Mouse (Mus musculus): ENCODE results near the gene Lpgat1.

The Lpgat1 gene

GRCm38 (mm10) chr1:191736425-191736824 is 18.8 kb downstream of the Lpgat1 start:
- DNase-seq = no peak

GRCm38 (mm10) chr1:191737871-191738270 is 20.2 kb downstream of the Lpgat1 start:
- DNase-seq = no peak

DNA sequence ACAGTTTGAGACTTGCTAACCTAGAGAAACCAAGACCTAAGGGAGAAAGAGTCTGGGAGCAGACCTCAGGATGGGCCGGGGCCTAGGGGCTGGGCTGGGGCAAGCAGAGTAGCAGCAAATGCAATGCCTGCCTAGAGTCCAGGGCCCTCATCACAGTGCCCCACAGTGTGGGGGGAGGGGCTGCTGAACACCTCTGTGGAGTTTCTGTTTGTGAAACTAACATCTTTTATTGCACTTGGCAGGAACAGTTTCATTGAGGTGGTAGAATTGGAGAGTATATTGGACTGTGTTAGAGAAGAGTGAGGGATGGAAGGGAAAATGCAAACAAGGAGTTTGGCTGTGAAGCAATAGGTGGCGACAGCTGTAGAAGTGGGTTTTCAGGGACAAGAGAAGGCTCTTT is 21.1 kb downstream of the Lpgat1 start:
- DNase-seq = no peak

- no peak for DNase-seq
Observed at GRCm38 (mm10) chr1:191740587-191741361, 23.1 kb downstream of the Lpgat1 start.

GRCm38 (mm10) chr1:191741635-191742034 is 24.0 kb downstream of the Lpgat1 start:
- DNase-seq = no peak

- no peak for DNase-seq
Observed at GRCm38 (mm10) chr1:191748431-191748830, 30.8 kb downstream of the Lpgat1 start.

GRCm38 (mm10) chr1:191756520-191757199 is 39.0 kb downstream of the Lpgat1 start:
- no peak for DNase-seq

DNA sequence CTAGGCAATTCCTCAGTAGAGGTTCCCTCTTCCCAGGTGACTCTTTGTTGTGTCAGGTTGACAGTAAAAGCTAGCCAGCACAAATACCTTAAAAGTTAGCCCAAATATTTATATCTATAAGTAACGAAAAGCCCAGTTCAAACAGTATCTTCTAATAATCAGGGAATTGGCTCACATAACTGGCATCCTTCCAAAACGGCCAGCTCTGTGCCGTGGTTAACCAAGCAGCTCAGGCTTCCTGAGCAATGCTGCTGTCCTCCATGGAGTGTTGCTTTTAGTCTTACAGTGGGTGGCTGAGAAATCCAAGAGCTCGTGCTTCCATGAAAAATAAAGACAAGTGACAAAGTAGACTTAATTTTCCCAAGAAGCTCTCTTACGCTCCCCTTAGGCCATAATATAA is 56.5 kb downstream of the Lpgat1 start:
- peak; percentile 68 to 69 for DNase-seq

DNA sequence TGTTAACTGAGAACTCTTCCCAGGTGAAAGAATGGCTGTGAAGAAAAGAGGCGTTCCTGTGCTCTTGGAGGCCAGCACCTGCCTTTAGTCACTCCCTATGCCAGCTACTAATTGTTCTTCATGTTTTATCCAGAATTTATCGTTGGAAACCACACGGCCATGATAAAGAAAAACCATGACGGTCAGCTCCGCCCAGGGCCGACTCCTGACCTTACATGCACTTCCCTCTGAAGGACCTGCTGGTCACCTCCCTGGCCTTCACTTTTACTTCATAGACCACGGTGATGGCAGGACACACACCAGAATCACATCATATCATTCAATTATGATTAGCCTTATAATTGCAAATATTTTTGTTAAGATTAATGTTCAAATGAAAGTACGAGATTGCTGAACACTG is 57.5 kb downstream of the Lpgat1 start:
- DNase-seq = no peak

DNA sequence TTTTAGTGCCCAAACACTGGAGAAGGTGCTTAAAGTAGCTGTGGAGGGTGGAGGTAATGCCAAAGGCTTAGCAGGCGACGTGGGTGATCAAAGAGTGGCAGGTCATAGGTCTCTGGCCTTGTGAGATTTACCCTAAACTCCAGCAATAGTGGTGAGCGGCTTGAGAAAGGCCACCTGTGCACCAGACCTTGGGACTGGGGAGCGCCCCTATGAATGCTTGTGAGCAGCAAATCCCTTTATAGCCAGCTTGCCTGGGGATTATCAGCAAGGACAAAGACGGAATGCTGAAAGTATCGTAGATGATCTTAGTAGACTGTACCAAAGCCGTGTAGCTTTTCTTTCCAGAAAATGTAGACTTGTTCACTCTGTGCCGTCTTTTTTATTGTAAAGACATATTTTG is 59.9 kb downstream of the Lpgat1 start:
- DNase-seq = no peak

- no peak for DNase-seq
Observed at GRCm38 (mm10) chr1:191780470-191780869, 62.8 kb downstream of the Lpgat1 start.

- DNase-seq = no peak
Observed at GRCm38 (mm10) chr1:191785108-191785507, 67.5 kb downstream of the Lpgat1 start.

DNA sequence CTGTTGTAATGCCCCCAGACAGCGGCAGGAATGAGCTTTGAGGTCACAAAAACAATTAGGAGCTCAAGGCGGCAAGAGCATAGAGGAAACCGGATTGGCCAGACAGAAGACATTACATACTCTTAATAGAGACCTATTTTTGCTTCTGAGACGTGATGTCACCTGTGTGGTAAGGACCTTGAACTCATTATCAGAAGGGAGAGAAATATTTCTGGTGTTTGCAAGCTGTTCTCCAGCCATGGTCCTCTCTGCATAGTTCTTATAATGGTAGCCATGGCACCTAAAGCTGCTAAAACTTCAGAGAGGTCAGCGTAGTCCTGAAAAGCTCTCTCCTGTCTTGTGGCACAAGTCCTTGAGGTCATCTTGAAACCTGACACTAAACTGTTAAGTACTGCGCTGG is 68.6 kb downstream of the Lpgat1 start:
- no peak for DNase-seq

- no peak for DNase-seq
Observed at GRCm38 (mm10) chr1:191787379-191787778, 69.7 kb downstream of the Lpgat1 start.

GRCm38 (mm10) chr1:191792991-191793390 is 75.4 kb downstream of the Lpgat1 start:
- DNase-seq = peak; percentile 36 to 49

GRCm38 (mm10) chr1:191793888-191794532 is 76.4 kb downstream of the Lpgat1 start:
- DNase-seq = no peak

DNA sequence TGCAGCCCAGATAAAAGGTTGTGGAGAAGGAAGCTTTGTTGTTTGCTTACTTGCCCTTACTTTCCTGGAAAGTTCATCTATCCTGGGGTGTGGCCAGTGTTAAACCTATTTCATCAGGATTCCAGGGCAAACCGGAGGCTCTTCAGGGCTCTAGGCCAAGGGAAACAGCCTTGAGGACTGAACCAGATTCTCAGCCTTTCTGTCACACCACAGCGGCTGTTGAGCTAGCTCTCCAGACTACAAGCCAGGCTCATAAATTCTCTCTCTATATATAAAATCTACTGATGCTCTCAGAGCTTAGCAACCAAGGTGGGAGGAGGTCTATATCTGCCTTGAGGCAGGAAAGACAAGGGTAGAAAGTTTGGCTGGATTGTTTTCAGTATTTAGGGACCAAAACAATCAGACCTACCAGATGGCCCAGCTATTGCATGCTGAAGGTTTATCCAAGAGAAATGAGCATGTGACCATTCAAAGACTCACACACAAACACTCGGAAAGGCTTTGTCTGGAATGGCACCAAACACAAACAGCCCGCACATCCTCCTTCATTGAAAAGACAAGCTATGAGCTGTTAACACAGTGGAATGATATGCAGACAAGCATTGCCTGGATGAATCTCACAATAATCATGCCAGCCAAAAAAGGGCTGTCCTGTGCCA is 78.7 kb downstream of the Lpgat1 start:
- no peak for DNase-seq

DNA sequence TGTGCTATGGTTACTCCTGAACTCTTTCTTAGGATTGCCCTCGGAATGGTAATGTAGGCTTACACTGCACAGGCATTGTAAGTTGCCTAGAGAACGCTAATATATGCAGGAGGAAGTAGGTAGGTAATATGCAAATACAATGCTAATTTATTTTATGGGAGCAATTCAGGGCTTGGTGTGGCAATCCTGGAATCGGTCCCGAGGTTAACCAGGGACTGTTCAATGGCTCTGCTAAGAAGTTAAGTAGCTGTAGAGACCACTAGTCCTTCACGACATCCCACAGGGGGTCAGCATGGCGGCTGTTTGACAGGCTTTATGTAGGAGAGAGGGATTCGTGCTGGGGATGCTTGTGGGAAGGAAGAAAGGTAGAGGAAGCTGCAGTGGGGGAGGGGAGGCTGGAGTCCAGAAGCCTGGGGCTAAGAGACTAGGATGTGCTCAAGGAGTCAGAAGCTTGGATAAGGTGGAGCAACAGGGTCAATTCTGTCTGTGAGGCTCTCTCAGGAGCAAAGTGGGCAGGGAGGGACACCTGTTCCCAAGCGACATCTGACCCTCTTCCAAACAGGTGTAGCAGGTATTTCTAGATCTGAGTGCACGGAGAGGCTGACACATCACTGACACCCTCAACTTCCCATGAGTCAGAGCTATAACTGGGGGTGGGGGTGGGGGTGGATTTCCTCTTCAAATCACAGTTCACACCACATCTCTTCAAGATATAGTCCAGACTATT is 84.6 kb downstream of the Lpgat1 start:
- no peak for DNase-seq

DNA sequence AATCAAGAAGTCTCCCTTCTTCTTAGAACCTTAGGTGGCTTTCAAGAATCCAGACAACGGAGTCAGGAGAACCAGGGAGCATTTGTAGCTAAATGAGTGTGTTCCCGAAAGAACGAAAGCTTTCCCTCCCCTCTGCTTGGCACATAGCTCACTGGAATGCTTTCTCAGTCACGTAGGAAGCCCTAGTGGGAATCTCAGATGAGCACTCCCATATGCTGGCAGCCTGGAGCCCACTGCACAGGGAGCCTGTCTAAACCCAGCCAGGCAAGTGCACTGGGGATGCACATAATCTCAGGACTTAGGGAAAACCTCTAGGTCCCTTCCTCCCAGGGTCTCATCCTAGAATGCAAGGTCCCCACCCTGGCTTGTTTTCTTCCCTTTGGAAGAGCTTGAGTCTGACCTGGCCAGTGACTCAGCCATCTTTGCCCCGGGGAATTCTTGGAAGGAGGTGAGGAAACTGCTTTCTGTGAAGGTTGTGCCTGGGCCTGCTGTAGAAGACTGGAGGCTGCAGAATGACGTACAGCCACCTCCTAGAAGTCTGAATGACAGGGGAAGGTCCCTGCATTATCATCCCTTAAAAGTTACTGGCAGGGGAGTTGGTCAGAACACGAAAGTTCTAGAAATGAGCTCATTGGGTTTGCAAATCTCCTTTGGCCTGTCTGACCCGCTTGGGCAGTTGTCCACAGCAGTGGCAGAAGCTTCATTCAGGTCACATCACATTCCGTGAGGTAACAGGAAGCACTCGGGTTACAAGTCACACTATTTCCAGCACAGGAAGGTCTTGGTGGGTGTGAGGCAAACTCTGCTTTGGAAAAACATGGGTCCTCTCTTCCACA is 85.4 kb downstream of the Lpgat1 start:
- DNase-seq = no peak

DNA sequence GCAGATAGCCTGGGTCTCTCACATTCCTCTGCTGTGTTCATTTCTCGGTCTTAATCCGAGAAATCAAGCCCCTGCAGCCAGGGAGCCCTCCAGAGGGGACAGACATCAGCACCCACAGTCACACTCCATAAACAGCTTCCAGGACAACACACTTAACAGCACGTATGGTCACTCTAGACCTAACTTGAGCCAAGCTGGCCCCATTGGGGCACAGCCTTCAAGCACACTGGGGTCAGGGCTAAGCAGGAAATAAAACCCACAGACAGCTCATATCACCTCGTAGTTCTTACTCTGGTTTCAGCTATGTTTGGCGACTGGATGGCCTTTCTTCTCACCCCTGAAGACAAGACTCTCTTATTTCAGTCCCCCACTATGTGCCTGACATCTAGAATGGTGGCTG is 87.1 kb downstream of the Lpgat1 start:
- DNase-seq = no peak

DNA sequence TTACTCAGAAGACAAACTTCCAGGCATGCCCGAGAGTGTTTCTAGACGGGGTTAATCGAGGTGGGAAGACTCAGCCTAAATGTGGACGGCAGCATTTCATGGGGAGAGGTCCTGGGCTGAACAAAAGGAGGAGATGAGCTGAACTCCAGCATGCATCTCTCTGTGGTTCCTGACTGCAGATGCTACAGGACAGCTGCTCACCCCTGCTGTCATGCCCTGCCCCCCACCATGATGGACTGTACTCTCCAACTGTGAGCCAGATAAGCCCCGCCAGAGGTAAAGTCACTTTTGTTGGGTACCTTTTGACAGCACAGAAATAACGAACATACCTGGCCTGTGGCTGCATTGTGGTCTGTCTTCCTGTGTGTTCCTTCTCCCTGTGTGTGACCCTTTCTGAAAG is 88.2 kb downstream of the Lpgat1 start:
- DNase-seq = no peak

DNA sequence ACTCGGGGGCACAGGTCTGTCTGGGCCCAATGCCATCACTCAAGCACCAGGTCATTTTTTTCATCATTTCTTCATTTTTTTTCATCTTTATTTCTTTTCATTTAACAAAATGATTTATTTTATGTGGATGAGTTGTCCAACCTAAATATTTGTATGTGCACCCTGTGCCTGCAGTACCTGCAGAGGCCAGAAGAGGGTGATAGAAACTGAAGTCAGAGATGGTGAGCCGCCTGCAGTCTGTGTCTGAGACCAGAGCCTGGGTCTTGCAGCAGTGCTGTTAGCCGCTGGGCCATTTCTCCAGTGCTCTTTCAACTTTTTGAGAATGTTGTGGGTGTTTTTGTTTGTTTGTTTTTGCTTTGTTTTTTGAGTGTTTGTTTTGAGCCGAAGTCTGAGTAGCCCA is 89.1 kb downstream of the Lpgat1 start:
- peak in 1 of 2 experiments; percentile 66 for DNase-seq

Measured in cerebellum, postnatal 14 days (tissue).